In genomic region chr9:44836439-44836838, GRCm38 (mm10) we compare ENCODE assay signal across 8 mouse cellular contexts. TPM values are rescaled to one million over a fixed set of nuclear protein-coding genes. Genes with fewer than 3 reads are reported as not detected.
A peak's percentile ranks its signal among the peaks of the same experiment; 100 is the strongest.
DNase-seq lines count a peak whose midpoint lies in the region; ATAC-seq and TF ChIP-seq lines count a peak whose summit lies in the region.
"Had no signal": no experiment of that assay in that cellular context is flagged by ENCODE, and none has a peak within 500 bp of the region (broad histone marks: within the 10 kb centered on the region; RNA-seq: fewer than 3 reads in every experiment).

No protein-coding gene starts in this region.

- TF ChIP-seq CTCF in CH12.LX (conservative IDR thresholded peaks at IDR 0.05 in 1 of 2, IDR thresholded peaks at IDR 0.05 in 1 of 2; ENCODE audit: low read depth in 2 of 2, low read length in 2 of 2) = peak; percentile 80 to 87

- TF ChIP-seq RAD21 in CH12.LX (IDR thresholded peaks at IDR 0.05; ENCODE audit: low read depth, low read length) = peak; percentile 73

- H3K9ac ChIP-seq in CH12.LX (ENCODE audit: insufficient read depth, low read depth) = no peak overlapping the region

- no peak overlapping the region for H3K27ac ChIP-seq in CH12.LX (ENCODE audit: insufficient read depth, low read depth)

- no peak overlapping the region for H3K4me2 ChIP-seq in CH12.LX (ENCODE audit: insufficient read depth, low read depth, poor library complexity, severe bottlenecking)

- no peak for TF ChIP-seq POLR2A in CH12.LX (IDR thresholded peaks at IDR 0.05; ENCODE audit: low read depth, low read length)

- H3K4me1 ChIP-seq in CH12.LX (ENCODE audit: control insufficient read depth in 1 of 2, insufficient read depth in 2 of 2) = no peaks in the 10 kb centered on the region; a peak in 1 of 4 replicates

- in situ Hi-C loops in CH12.LX (cut with MboI; ENCODE audit: low pct_ligation_motif_present, low pct_unique_long_range_greater_than_20kb, low sequenced_read_pairs) = no loop called here

- H3K27me3 ChIP-seq in CH12.LX (replicated peaks) = no peaks in the 10 kb centered on the region
- H3K27me3 ChIP-seq: megakaryocyte, embryonic 14.5 days had no signal

- dilution Hi-C loops in CH12.LX (cut with MboI; ENCODE audit: extremely low pct_ligation_motif_present, extremely low pct_unique_long_range_greater_than_20kb, low sequenced_read_pairs) = no loop called here

- no peak overlapping the region for H3K4me3 ChIP-seq in CH12.LX (replicated peaks in 1 of 3; ENCODE audit: low read depth in 2 of 3, low read length in 2 of 3, poor library complexity in 1 of 3)
- H3K4me3 ChIP-seq: megakaryocyte, embryonic 14.5 days had no signal

- TF ChIP-seq EP300 in CH12.LX (IDR thresholded peaks at IDR 0.05; ENCODE audit: low read length) = no peak

- H3K36me3 ChIP-seq in CH12.LX (replicated peaks in 1 of 2; ENCODE audit: control insufficient read depth in 1 of 2, insufficient read depth in 1 of 2, low read length in 1 of 2) = peaks cover 79 to 91% of the 10 kb centered on the region in 2 experiments

- no peaks in the 10 kb centered on the region for H3K79me2 ChIP-seq in CH12.LX (replicated peaks; ENCODE audit: control insufficient read depth, extremely low read depth, insufficient read depth, poor library complexity, severe bottlenecking)

- DNase-seq in CH12.LX (ENCODE audit: extremely low read depth) (peak; percentile 78), NIH3T3 (ENCODE audit: low read depth) (peak; percentile 84)
- DNase-seq in cerebellum, postnatal 14 days = peak; percentile 81 to 86
- DNase-seq in gastrocnemius, postnatal 4 days (ENCODE audit: low spot score in 2 of 2) = peak; percentile 66 to 76
- peak; percentile 68 to 84 for DNase-seq in layer of hippocampus, postnatal 25 days (ENCODE audit: extremely low spot score in 1 of 2, low spot score in 1 of 2)
- peak; percentile 71 to 90 for DNase-seq in spleen, postnatal 4 days (ENCODE audit: low spot score in 2 of 2)

- ATAC-seq in megakaryocyte-erythroid progenitor cell, adult 5-6 weeks (replicated peaks; ENCODE audit: low FRiP score, low TSS enrichment, poor library complexity, severe bottlenecking) = 0 out of 2 replicates have a peak, but pooled peaks have one; percentile 53

- no peaks in the 10 kb centered on the region for H3K9me3 ChIP-seq in CH12.LX (replicated peaks; ENCODE audit: low read length)
- H3K9me3 ChIP-seq: megakaryocyte, embryonic 14.5 days had no signal

TF ChIP-seq in CH12.LX, 34 proteins besides CTCF, POLR2A, EP300 and RAD21:
- TF ChIP-seq ETS1 (conservative IDR thresholded peaks at IDR 0.05; ENCODE audit: low read depth, low read length) = no peak
- TF ChIP-seq SMC3 (IDR thresholded peaks at IDR 0.05; ENCODE audit: low read depth, low read length) = peak; percentile 83
- TF ChIP-seq KAT2A (IDR thresholded peaks at IDR 0.05; ENCODE audit: insufficient replicate concordance, low read length) = no peak

RNA-seq across cellular contexts. Expression of gene Ttc36, which starts 33.6 kb away (rescaled TPM):
- total RNA-seq in CH12.LX (2012; rRNA removed) = 0.68 TPM in 1 of 2 replicates, not detected in the other
- not detected in 2 replicates for total RNA-seq in CH12.LX (2014; rRNA removed)
- 0.37 and 0.51 TPM in 2 replicates for polyA plus RNA-seq in CH12.LX (2012; ENCODE audit: insufficient read length, low read depth)
- total RNA-seq in gastrocnemius, postnatal 4 days (2021) = 1 to 10 TPM in 1 of 2 experiments, under 1 TPM in 1; 0.86 to 2.2 TPM
- total RNA-seq in layer of hippocampus, postnatal 25 days (2021) = 1 to 10 TPM; 1.2 to 1.3 TPM
- not detected in 2 replicates for total RNA-seq in megakaryocyte-erythroid progenitor cell, adult 5-6 weeks (2014; fragmentation: Nextera tagmentation)
- not detected in 2 replicates for total RNA-seq in megakaryocyte-erythroid progenitor cell, adult 5-6 weeks (2017)

RNA-seq across cellular contexts. Expression of gene Tmem25, which starts 37.3 kb away (rescaled TPM):
- total RNA-seq in CH12.LX (2012; rRNA removed) (0.25 TPM in 2 replicates), CH12.LX (2014; rRNA removed) (0.16 and 0.28 TPM in 2 replicates)
- 0.44 and 1.5 TPM in 2 replicates for polyA plus RNA-seq in CH12.LX (2012; ENCODE audit: insufficient read length, low read depth)
- total RNA-seq in gastrocnemius, postnatal 4 days (2021) = 1 to 10 TPM; 8.0 to 9.6 TPM
- 10 to 100 TPM; 44.3 to 55.8 TPM for total RNA-seq in layer of hippocampus, postnatal 25 days (2021)
- total RNA-seq in megakaryocyte-erythroid progenitor cell, adult 5-6 weeks (2014; fragmentation: Nextera tagmentation) = not detected in 2 replicates
- 0.28 TPM in 1 of 2 replicates, not detected in the other for total RNA-seq in megakaryocyte-erythroid progenitor cell, adult 5-6 weeks (2017)

RNA-seq across cellular contexts. Expression of gene Kmt2a, which starts 44.7 kb away (rescaled TPM):
- 7.2 and 7.3 TPM in 2 replicates for total RNA-seq in CH12.LX (2012; rRNA removed)
- 2.2 and 2.5 TPM in 2 replicates for total RNA-seq in CH12.LX (2014; rRNA removed)
- polyA plus RNA-seq in CH12.LX (2012; ENCODE audit: insufficient read length, low read depth) = 13.4 and 21.3 TPM in 2 replicates
- total RNA-seq in gastrocnemius, postnatal 4 days (2021) = 10 to 100 TPM; 27.6 to 31.5 TPM
- 10 to 100 TPM; 46.7 to 64.4 TPM for total RNA-seq in layer of hippocampus, postnatal 25 days (2021)
- total RNA-seq in megakaryocyte-erythroid progenitor cell, adult 5-6 weeks (2014; fragmentation: Nextera tagmentation) = 97.4 and 110 TPM in 2 replicates
- 14.0 and 23.6 TPM in 2 replicates for total RNA-seq in megakaryocyte-erythroid progenitor cell, adult 5-6 weeks (2017)

Comparison
In these comparisons a context has a peak if more than half of its experiments do, and no peak if none do; other contexts are left out.
1. RNA of gene Tmem25, which starts 37.3 kb away (total RNA-seq): 44.3 to 55.8 TPM in layer of hippocampus, postnatal 25 days and 8.0 to 9.6 TPM in gastrocnemius, postnatal 4 days; 0.16 to 0.28 TPM in CH12.LX and 0.28 TPM in megakaryocyte-erythroid progenitor cell, adult 5-6 weeks; every median in the first group is over 4 times any median in the second.
2. Peak in every context shown above with its lines, with median percentiles within 50 percentile points of each other: DNase-seq.